Mouse (Mus musculus) ovary, postnatal 36 days (tissue): ENCODE measurements at regions not wholly inside any gene's neighbourhood (a gene's known extent, or its start where the extent isn't known, plus 50 kb on each side); places are given as distances from the start of the nearest gene placed in this dataset.
A peak's percentile ranks its signal among the peaks of the same experiment; 100 is the strongest.

Experiments
- DNase-seq: peaks from one replicate; pipeline ENCODE4 v3.0.0; 2022; ENCODE audit warnings: low spot score, mixed read lengths

DNA sequence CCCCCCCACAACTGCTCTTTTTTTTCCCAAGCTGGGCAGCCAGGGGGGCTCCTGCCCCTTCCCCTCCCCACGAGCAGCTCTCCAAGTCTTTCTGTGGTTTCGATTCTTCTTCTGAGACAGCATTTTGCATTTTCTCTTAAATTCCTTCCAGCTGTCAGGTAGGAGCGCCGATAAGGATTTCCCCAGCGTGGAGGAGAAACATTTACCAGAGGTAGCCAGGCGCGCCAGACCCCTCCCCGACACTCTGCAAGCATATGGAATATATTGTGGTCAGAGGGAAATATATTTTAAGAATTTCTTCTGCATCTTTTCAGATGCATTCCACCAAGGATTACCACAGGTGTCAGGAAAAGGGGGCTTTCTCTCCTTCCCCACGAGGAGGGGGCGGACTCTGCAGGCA lies 111.9 kb downstream of the Tbx5 start:
- DNase-seq, result no peak

DNA sequence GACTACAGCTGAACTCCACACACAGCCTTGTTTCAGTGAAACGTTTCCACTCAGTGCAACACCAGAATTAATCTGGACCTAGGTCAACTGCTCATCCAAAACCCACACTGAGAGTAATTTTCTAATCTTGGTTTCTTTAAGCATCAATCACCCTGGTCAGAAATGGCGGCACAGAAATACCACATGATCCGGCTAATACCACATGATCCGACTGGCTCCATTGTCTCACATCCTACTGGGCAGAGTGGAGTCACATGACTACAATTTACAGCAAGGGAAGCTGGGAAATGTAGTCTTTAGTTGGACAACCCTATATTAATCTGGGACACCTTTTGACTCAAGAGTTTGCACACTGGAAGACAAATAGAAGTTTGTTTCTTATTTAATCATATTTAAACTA lies 115.9 kb downstream of the Tbx5 start:
- DNase-seq, result no peak

DNA sequence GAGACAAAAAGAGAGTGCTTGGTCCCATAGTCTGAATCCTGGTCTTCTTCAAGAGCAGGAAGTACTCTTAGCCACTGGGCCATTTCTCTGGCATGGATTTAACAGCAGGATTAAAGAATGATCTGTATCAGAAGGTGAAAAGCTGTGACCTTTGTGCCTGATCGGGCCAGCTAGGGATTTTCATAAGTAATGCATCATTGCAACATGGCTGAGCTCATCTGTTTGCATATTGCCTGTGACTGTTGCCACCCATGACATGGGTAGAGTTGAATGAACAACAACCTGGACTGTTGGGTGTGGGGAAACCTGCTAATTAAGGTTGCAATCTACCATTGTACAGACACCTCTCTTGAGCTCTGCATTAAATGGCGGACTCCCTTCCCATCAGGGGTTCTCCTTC lies 119.6 kb downstream of the Tbx5 start:
- DNase-seq, result no peak

DNA sequence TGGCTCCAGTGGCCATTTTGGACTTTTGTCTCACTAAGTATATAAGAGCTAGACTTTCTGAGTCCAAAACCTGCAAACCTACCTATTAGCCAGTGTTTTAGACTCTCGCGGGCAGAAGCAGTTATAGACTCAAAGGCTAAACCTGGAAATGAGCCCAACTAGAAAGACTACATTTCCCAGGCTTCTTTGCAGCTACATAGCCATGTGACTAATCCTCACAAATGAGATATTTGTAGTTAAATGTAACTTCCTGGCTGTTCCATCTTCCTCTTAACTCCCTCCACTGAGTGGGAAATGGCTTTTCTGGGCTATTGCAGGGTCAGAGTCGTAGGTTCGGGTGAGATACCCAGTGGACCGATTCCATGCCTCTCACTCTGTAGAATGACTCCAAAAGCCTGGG lies 120.7 kb downstream of the Tbx5 start:
- DNase-seq, result no peak

DNA sequence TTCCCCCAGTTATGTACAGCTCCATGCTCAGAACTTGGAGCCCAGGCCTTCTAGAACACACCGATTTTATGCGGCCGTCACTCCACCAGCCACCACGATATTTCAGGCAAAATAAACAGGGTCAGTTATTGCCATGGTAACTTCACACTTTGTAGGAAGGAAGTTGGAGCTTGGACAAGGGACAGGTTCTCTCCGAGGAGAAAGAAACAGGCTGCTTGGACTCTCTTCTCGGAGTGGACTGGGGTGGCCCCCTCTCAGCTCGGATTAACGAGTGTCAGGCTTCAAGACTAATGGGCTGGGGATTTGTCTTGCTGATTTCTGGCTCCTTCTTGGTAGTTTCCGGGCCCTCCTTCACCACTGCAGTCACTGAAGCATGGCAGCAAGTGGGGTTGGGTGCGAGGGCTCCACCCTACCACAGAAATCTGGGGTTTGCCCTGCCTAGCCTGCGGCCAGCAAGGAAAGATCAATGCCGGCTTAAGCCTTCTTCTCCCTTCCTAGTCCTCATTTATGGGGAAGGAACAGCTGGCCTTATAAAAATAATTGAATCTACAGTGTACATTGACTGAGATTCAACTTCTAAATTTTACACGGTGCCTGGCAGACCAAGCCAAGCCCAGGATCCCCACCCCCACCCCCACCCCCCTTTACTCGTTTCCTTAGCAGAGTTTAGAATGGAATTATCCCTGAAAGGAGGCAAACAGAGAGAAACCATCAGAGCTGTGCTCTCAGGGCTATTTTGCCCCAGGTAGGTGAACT lies 121.5 kb downstream of the Tbx5 start:
- DNase-seq, result no peak

DNA sequence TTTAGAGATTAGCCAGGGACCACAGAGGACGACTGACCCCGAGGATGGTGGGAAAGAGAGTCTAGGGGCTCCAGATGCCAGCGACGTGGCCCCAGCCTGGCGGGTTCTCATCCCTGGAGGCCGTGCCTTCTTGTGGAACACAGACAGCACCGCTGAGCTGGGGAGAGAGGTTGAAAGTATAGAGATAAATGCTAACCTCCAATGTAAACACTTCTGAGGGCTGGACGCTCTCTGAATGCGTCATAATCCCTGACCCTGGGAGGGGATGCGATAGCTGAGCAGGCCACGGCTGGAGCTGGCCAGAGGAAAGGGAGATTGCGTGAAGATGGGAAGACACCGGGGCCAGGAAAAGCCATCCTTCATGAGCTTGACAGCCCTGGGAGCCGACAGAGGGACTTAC lies 126.5 kb downstream of the Tbx5 start:
- DNase-seq, result no peak

DNA sequence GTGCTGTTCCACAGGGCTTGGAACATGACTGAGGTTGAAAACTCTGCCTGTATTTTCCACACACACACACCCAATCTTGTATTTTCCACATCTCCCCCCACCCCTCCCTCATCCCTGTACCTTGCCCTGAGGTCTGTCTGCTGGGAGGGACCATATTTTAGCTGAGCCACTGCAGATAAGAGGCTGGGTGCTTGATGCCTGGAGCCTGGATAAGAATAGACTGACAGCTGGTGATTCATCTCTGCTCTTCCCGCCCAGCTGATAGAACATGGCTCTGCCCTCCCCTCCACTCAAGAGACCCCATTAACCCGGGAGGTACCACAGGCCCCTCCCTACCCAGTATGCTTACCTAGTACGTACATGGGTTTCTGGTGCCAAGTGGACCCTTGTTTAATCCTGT lies 132.3 kb downstream of the Tbx5 start:
- DNase-seq, result no peak

DNA sequence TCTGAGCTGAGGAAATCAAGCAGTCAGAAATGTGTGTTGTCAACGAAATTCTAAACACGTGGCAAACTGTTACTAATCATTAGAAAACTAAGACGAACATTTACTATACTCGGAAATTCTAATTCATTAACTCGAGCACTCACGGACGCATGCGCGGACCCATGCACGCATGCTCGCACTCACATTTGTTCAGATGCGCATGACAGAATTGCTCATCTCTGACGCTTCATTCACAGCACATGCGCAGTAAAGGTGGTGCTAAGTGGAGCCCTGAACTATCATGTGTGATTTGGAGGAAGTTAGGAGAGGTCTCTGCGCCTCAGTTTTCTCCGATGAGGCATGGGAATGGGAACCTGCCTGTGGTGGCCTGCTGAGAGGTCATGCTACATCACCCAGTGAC lies 138.8 kb downstream of the Tbx5 start:
- DNase-seq, result no peak

DNA sequence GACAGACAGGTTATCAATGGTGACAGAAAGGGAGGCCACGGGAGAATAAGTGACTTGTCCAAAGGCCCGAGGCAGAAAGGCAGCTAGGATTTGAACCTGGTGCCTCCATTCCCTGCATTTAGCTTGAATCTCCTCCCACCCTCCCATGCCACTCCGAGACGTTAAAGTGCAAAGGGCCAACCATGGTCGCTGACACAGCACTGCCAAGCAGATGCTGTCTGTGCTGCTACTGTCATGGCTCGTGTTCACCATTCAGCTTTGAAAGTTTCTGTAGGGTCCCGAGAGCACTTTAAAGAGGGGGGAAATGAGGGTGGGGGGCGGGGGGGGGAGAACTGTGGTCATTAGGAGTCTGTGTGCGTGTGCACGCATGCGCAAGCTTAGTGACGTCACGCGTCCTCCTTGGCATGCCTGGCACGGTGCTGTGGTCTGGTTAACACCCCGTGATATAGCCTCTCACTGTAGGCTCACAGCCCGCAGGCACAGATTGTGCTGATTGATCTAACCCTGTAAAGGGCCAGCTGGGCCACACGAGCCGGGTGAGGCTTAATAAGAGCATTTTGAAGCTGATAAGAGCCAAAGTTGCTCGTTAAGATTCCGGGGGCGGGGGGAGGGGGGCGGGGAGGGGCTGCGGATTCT lies 140.5 kb downstream of the Tbx5 start:
- DNase-seq, result peak; percentile 9

DNA sequence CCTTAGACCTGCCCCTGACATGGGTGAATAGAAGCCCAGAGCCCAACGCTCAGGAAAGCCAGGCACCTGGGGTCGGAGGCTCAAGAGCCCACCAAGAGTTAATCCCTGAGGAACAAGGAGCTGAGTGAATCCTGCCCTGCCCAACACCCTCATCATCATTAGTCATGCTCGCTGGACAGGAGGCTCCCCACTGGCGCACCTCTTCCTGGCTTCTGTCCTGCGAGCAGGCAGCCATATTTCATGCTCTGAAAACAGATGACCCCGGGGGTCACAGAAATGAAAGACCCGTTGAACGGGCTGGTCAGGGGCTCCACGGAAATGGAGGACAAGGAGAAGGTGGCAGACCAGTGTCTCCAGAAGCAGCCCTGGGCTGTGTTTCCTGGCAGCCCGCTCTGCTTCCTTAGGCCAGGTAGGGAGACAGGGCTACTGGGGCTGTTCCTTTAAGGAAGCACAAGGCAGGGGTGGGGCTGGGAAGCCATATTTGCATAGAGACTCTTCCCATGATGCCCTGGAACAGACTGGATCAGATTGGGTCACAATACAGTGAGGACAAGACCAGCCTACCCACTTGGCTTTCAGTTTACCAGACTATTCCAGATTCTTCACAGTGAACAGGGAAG lies 138.1 kb upstream of the Rbm19 start:
- DNase-seq, result no peak

DNA sequence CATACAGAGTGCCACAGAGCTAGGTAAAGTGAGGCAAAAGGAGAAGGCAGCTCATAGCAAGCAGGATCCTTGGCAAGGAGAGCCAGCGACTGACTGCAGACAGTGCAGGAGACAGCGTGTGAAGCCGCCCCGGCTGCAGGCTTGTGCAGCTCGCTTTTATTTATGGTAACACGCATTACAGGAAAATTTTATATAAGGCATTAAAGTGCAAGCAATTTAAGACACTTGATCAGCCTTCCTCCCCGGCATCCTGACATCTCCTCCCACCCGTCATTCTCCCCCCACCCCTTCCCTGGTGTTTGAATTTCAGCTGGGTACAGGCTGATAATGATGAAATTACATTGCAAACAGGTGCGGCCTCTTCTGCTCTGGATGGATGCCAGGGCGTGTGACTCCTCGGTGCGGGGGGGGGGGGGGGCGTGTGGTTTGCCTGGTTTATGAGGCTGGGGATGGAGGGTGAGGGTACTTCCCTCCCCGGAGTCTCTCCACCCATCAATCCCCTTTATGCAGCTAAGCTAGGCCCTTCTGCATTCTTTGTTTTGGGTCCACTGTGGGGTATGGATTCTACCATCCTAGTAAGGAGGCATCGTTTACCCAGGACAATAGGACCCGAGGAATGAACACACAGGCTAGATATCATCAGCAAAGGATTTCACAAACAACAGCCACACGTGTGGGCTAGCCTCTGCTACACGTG lies 135.0 kb upstream of the Rbm19 start:
- no peak for DNase-seq

DNA sequence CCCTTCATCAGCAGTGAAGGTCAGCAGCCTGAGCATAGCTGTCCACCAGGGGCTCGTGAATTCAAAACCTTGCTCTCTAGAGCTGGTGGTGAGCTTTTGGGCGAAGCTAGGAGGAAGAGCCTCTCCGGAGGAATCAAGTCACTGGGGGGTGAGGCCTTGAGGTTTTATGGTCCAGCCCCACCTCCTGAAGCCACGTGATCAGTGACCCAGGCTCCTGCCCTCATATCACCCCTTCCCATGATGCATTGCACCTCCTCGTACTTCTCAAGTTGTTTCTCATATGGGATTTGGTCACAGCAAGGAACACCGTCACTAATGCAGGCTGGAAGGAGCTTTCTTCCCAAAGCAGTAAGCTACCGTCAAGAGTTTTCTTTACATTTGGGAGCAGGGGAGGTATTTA lies 132.1 kb upstream of the Rbm19 start:
- DNase-seq, result no peak

DNA sequence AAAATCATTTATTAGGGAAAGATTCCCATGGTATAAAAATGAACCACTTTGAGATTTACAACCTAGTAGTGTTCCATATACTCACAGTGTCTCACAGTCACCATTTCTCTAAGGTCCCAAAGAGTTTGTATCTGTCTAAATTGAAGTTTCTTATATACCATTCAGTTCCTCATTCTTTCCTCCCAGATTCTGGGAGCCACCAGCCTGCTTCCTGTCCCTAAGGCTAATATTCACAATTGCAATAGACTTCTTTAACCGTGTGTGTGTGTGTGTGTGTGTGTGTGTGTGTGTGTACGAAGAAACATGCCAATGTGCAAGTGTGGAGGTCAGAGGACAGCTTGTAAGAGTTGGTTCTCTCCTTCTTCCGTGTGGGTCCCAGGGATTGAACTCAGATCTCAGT lies 124.1 kb upstream of the Rbm19 start:
- no peak for DNase-seq

DNA sequence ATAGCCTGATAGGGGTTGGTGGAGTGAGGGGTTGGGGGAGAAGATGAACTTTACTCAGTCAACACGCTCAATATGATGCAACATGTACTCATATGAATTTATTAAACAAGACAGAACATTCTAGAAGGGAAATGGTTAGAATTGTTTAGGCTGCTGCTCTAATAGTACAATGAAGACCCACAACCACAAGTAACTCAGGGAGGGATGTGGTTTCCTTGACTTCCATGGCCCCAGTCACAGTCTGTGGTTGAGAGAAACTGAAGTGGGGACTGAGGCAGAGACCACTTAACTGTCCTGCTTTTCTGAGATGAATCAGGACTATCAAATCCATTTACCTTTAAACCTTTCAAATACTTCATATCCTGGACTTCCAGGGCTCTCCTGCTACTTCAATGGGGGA lies 120.5 kb upstream of the Rbm19 start:
- no peak for DNase-seq

DNA sequence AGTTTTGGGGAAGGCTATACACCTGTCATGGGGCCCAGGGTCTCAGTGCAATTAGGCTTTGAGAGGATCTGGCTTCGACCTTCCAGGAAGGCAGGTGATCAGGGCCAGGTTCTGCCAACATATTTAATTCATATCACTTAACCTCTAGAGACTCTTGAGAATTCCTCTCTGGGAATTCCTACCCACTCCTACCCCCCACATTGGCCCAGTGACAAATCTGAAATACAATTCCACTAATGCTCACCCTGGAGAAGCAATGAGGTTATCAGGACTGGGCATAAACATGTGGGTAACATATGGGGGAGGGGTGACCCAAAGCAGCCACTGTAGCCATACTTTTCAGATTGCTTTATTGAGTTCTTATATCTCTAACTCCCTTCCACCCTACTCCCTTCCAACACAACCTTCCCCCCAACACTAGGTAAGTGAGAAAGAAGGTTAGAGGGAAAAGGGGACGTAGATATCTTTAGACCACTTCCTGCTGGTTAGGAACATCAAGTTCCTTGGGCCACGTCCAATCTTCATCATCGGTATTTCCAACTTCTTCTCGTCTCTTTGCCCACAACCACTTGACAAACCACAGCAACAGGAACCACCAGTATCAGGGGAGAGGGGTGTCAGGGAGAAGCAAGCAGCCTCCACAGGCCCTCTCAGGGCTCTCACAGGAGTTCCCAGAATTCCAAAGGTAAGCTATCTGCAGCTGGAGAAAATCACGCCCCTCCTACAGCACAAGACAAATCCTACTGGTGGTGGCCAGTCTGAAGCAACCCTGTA lies 110.4 kb upstream of the Rbm19 start:
- no peak for DNase-seq

DNA sequence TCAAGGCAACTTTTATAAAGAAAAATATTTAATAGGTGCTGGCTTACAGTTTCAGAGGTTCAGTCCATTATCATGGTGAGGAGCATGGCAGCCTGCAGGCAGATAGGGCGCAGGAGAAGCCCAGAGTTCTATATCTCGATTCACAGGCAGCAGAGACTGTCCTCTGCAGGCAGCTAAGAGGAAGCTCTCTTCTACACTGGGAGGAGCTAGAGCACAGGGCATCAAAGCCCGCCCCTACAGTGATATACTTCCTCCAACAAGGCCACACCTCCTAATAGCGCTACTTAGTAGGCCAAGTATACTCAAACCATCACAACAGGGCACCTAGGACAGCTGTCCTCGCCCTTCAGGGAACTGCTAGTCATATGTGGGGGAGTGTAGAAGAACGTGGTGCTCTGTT lies 108.5 kb upstream of the Rbm19 start:
- DNase-seq, result no peak

DNA sequence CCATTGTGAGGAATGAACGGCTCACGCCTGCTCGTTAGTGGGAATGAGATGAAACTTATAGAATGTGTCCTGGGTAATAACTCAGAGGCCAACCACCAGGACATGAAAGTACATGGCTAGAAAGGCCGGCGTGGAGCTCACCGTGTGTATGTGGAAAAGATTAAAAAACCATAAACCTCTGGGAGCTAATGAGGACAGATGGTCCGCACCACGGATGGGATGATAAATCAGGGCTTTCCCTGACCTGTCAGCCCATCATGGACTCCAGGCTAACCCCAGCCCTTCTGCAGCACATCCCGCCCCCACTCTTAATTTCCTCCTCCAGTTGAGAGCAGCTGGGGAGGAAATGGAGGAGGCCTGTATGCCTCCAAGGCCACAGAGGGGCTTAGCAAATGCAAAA lies 108.0 kb upstream of the Rbm19 start:
- DNase-seq, result no peak

DNA sequence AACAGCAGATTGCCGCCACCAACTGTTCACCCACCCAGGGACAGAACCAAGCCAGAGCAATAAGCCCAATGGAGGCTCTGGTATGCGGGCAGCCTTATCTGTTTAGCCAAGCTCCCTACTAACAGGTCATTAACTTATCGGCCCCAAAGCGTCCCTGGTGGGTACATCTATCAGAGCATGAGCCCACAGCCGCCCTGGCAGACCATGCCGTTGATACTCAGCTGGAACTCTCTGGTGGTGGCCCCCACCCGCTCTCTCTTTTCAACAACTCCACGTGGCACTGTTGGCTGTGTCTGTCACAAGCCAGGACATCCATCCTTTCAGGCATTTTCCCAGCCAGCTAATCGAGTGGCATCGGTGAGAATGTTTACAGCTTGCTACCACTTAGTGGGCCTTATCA lies 100.8 kb upstream of the Rbm19 start:
- no peak for DNase-seq

DNA sequence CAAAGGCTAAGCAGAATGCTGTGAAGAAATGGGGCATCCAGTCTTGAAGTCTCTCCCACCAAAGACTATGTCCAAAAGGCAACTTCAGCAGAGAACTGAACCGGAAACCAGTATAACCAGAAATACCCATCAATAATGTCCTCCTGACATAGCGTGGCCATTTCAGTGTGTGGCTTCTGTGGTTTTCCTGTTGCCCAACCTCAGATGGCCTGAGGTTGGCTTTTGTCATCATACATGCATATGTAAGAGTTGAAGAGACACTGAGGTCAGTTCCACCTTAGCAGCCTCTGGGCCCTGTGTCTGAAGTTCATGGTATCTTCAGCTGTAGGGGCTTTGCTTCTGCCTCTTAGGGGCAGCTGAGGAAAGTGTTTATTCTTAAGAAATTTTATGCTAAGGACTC lies 98.1 kb upstream of the Rbm19 start:
- no peak for DNase-seq

DNA sequence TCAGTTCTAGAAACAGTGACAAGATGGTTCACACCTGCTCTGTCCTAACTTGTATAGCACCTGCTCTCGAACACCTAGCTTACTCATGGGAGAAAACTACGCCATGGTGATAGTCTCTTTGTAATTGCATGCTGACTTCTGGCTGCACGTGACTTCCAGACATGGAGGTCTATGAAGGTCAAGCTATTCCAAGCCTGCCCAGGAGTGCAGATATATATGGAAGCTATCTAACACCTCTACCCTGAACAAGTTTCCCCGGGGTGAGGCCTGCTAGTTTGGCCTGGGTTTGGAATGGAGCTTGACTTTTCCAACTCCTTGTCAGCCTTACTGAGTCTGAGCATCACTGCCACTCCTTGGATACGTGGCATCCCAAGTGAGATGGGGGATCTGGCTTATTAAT lies 95.5 kb upstream of the Rbm19 start:
- no peak for DNase-seq

DNA sequence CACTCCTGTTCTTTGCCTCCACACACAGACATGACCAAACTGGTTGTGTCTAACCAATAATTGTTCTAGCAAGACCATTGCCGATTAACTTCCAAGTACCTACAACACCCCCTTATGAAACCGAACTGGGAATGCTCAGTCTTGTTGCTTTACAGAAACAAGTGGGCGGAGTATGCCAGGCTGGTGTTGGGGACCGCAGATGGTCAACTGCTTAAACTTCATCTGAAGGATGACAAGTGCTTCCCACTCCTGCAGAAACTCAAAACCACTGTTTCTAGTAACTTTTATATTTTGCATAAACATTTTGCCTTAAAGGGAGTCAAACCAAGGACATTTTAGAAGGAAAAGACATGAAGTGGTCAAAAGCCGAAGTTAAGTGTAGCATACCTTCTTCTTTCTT lies 94.0 kb upstream of the Rbm19 start:
- no peak for DNase-seq

DNA sequence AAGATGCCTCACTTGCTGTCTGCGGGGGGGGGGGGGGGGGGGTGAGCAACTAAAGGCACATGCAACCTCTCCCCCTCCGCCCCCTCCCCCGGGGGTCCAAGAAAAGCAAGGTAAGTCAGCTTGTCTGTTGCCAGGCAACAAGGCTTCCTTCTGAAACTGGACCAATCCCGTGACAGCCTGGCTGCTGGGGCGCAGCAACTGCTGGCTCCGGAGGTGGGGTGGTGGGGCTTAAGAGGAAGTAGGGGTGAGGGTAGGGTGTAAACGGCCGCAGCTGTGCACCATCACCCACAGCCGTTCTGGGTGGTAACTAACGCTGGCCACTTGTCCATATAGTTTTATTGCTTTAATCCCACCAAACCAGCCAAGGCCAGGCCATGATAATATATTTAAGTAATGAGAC lies 92.2 kb upstream of the Rbm19 start:
- DNase-seq, result no peak
